Mouse (Mus musculus) WW6 (cell line): ENCODE data around the gene Dnaic1.

ENCODE experiments used
- DNase-seq: peaks from one replicate; pipeline ENCODE4 v3.0.0-alpha.2; 2013; ENCODE audit warnings: low read depth, low spot score

The Dnaic1 gene

GRCm38 (mm10) chr4:41635906-41636305 is 66.3 kb downstream of the Dnaic1 start:
- no peak for DNase-seq

GRCm38 (mm10) chr4:41636366-41636765 is 66.8 kb downstream of the Dnaic1 start:
- DNase-seq, result no peak

DNA sequence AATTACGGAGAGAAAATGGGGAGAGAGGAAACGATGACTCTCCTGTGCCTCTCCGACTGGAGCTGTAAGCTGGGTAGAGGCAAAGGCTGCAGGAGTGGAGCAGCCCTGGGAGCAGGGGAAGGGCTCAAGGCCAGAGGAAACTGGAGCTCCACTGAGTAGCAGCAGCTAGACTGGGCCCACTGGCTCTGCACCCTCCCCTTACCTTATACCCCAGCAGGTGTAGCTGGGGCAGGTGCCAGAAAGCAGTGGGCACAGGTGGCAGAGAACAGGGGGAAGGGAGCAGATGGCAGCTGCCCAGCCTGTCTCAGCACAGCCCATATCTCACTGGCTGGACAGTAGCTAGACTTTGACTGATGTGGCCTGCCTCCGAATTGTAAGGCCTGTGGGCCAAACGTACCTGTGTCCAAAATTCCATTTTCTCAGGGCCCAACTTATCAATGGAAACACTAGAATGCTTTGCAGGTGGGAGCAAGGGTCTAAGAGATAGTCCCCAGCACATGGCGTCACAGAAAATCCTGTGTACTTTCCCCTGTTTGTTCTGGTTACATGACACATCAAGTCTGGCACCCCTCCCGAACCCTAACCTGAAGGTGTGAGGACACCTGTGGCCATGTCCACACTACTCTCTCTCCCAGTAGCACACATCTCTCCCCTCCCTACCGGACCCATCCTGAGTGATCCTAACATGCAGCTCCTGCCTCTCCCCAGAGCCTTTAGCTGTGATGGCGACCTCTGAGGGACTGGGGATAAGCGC is 67.5 kb downstream of the Dnaic1 start:
- no peak for DNase-seq

DNA sequence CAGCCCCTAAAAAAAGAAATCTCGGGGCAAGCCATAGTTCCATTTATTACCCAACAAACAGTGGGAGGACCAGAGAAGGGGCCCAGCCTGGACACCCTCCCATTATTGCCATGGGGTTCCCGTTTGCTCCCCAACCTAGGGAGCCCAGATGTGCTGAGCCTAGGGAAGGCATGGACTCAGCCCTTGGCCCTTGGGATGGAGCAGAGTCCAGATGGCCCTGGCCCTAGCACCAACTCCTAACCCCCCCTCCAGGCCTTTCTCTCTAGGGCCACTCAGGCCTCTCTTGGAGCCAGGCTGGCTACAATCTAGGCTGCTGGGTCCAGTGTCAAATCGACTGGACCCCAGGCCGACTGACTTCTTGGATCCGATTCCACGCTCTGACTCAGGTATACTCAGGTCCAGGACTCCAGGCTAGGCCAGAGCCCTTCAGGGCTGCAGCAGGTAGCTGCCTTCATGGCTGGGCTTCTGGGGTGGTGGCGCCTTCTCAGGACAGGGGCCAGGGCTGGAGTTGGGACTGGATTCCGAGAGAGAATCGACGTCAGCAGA is 68.7 kb downstream of the Dnaic1 start:
- no peak for DNase-seq

DNA sequence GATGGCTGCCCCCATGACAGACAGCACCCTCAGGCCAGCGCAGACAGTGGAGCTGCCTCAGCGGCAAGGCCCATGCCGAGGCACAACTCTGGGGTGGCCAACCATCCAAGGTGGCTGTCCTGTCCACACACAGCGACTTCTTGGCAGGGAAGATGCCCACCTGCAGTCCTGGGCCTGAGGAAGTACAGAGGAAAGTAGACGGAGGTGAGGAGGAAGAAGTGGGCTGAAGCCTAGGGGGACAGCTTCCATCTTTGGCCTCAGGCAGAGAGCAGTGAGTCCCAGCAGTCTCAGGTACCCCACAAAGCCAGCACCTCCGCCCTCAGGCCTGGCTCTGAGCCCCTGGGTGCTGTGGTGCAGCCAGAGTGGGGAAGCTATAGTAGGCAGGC is 69.2 kb downstream of the Dnaic1 start:
- no peak for DNase-seq

DNA sequence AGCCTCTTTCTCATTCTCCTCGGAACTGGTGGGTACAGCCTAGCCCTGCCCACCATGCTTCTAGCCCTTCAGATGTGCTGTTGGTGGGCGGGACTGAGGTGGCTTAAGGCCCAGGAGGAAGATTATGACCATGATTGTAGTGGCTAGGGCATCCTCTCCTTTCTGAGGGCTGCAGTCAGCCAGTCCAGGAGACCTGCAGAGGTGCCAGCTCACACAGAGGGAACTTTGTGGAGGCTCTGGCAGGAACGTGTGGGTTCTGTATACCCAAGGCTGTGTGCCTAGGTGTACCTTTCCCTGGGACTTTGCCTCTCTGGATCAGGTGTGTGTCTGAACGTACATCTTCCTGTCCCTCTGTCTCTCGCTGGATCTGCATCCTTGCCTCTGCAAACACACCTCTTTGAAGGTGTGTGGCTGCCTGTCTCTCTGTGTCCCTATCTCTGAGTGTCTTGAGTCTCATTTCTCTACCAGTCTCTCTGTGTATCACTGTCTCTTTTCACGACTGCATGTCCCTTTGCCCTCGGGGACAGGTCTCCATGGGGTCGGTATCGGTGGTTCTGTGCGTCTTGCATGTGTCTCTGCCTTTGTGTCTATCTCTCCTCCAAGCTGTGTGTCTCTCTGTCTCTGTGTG is 69.8 kb downstream of the Dnaic1 start:
- DNase-seq, result no peak

DNA sequence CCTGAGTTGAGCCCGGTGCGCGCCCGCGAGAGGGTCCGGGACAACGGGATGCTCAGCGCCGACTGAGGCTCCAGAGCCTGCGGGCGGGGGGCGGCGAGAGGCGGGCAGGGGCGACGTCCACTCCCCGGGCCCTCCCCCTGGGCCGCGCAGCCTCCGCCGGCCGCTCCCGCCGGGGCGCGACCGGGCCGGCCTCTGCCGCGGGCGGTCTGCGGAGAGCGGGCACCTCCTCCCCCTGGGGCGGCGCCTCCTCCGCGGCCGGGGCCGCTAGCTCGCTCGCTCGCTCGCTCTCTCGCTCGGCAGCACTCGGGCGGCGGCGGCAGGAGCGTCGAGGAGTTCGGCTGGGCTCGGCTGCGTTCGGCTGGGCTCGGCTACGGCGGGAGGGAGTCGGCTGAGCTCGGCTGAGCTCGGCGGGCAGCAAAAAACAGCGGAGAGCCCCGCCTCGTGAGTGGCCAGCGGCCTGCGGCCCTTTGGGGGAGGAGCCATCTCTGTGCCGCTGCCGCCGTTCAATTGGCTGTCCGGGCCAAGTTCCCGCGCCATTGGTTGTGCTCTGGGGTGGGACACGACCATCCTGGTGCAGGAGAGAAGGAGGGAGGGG is 70.4 kb downstream of the Dnaic1 start, which contains the start of gene Enho:
TSS of gene Enho (minus strand) at position 412 of the 595 bp plus-strand sequence.
- peak; percentile 36 for DNase-seq

DNA sequence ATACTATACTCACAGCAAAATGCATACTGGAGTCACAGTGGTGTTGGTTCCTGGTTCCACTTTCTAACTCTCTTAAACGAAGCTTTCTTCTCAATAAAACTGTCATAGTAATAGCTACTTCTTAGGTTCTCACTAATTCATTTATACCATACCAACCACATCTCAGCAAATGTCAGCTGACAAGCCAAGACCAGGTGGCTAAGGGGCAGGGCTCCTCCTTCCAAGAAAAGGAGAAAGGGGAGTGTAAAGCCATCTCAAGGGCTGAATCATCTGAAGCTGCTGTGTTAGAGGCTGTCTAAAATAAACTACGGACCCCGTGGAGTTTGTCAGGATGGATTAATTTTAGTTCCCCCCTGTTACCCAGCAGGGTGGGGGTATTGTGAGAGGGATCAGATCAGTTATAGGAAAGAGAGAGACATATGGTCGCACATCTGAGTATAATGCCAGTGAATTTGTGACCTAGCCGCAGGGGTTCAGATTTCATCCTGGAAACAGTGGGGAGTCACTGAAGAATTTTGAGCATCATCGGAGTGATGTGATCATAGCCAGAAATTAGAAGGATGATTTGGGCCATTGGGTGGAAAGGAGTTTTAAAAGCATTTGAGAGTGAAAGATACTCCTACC is 71.7 kb downstream of the Dnaic1 start:
- DNase-seq, result no peak

DNA sequence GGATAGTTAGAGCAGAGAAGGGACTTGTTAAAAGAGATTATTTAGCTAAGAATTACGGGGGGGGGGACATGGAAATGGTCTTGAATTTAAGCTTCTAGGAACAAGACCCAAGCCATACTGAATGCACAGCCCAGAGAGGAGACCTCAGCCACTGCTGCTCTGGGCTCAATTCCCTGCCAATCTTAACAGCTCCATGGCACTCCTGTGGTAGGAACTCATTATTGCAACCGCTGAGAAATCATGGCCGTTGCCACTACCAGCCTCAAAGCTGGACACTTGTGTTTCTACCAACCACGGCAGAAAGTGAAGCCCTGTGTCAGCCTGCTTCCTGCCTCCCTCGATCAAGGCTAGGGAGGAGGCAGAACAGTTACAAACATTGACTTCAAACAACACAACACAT is 75.9 kb downstream of the Dnaic1 start:
- DNase-seq, result no peak

DNA sequence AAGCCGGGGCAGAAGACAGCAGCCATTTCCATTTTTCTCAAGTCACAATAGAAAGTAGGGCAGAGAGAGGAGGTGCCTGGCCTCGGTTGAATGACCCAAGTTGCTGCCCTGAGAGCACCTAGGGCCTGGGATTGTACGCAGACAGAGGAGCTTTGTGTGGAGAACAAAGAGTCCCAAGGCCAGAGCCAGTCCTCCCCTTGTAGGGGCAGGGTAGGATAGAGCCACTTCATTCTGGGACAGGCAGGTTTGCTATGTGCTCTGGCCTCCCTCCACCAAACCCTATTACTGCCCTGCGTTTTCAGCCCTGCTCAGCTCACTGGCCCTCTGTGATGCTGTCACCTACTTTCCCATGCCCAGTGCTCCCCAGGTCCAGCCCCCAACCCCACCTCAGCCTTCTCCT is 78.6 kb downstream of the Dnaic1 start:
- DNase-seq, result no peak

GRCm38 (mm10) chr4:41648627-41649026 is 79.1 kb downstream of the Dnaic1 start:
- no peak for DNase-seq

GRCm38 (mm10) chr4:41653296-41653695 is 83.7 kb downstream of the Dnaic1 start:
- DNase-seq, result peak; percentile 54

- DNase-seq, result no peak
Observed at GRCm38 (mm10) chr4:41653730-41654129, 84.2 kb downstream of the Dnaic1 start.

- DNase-seq, result peak; percentile 40
Observed at GRCm38 (mm10) chr4:41654217-41654616, 84.6 kb downstream of the Dnaic1 start.

DNA sequence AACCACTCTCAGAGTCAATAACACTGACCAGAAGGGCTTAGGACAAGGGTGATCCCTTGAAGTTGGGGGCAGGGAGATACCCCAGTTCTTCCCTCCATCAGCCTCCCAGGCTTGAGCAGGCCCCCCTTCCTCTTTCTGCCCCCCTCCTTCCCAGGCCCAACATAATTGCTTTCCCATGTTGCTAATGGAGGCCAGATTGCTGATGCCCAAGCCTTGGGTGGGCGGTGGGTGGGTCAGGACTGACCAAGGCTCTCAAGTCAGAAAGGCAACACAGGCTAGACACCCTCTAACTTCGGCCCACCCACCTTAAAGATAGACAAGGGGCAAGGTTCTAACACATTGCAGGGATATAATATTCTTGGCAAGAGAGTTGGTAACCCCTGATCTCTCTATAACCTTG is 86.0 kb downstream of the Dnaic1 start:
- DNase-seq, result no peak

GRCm38 (mm10) chr4:41658566-41659384 is 89.2 kb downstream of the Dnaic1 start:
- no peak for DNase-seq

- DNase-seq, result no peak
Observed at GRCm38 (mm10) chr4:41659556-41659955, 90.0 kb downstream of the Dnaic1 start.

GRCm38 (mm10) chr4:41660851-41661430 is 91.4 kb downstream of the Dnaic1 start:
- no peak for DNase-seq

- DNase-seq, result no peak
Observed at GRCm38 (mm10) chr4:41662723-41663122, 93.1 kb downstream of the Dnaic1 start.

- no peak for DNase-seq
Observed at GRCm38 (mm10) chr4:41663614-41664013, 94.0 kb downstream of the Dnaic1 start.

DNA sequence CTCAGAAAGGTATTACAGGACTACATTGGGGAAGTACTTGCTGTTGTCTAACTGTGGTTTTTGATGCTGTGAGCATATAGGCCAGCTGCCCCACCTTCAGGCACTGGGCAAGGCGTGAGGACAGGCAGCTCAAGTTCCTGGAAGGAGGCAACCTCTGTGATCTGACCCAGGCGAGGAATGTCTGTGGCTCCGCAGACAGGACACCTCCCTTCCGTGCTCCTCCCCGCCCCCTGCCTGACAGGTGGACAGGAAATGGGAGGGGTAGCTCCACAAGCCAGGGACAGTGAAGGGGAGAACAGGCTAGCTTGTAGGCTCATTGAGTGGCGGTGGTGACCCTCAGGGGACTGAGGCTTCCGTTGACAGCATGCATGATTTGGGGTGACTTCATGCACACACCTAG is 95.0 kb downstream of the Dnaic1 start:
- DNase-seq, result no peak
